Mouse (Mus musculus): Measurements from ENCODE around the gene Ptch2. TPM values are rescaled to one million over a fixed set of nuclear protein-coding genes. Genes with fewer than 3 reads are reported as not detected.
A peak's percentile ranks its signal among the peaks of the same experiment; 100 is the strongest.

The Ptch2 gene
- polyA plus RNA-seq, 1 experiment from 2014 or later: 2.4 TPM

DNA sequence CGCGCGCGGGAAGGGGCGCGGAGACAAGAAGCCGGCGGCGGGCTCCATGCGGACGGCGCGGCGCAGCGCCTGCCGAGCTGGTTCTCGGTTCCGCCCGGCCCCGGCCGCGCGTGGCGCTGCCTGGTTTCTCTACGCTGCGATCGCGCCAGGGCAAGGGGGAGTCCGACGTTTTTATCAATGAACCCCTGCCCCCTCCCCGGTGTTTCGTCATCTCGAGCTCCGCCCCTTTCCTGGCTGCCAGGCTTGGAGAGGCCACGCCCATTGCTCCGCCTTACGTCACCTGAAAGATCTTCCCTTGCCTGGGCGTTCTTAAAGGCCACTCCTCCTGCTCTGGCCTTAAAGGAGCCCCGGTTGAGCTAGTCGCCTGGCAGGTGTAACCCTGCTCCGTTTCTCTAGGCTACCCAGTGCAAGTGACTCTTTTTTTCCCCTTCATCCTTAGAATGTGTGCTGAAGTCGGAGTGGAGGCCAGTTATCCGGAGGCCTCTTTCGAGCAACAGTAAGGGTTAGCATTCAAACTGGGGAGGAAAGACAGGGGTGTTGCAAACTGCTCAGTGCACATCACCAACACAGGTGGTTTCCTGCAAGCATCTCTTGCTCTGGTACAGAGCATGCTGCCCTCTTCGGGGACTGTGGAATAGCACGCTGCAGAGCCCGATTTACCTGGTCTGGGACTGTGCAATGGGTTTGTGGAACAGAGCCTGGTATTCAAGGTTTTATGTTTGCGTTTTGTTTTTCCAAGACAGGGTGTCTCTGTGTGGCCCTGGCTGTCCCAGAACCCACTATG, 38.1 kb downstream of the Ptch2 start, which contains the start of gene Plk3:
Gene Plk3 (minus strand): TSS at position 147 of the 784 bp plus-strand sequence.
- peak within 1 kb of the TSS; percentile 86 for H3K4me3 ChIP-seq (ENCODE audit: low read depth, low read length)
- peak within 1 kb of the TSS; percentile 73 for H3K9ac ChIP-seq (ENCODE audit: low read depth, low read length)
- WGBS (ENCODE audit: insufficient replicate concordance): 2% methylated on average over 48 of the region's 48 CpGs
- H3K27ac ChIP-seq (ENCODE audit: low read depth, low read length): no peak within 1 kb of the TSS
- H3K36me3 ChIP-seq (ENCODE audit: control insufficient read depth, insufficient read depth, low read length): no peaks in the 10 kb centered on the region
- peaks cover 8% of the 10 kb centered on the region; the same call in 1 of the 2 replicates for H3K4me1 ChIP-seq (ENCODE audit: control insufficient read depth, insufficient read depth, low read length)
- no peaks in the 10 kb centered on the region for H3K9me3 ChIP-seq (replicated peaks; ENCODE audit: control insufficient read depth, low read length)
- ATAC-seq (replicated peaks; ENCODE audit: insufficient number of reproducible peaks, low FRiP score, low TSS enrichment): peak; percentile 84
- H3K27me3 ChIP-seq (ENCODE audit: control insufficient read depth, insufficient read depth, low read length): peaks cover 27% of the 10 kb centered on the region
- peak within 1 kb of the TSS; percentile 99 for H3K4me2 ChIP-seq

- peak overlapping the region; percentile 99 for H3K4me2 ChIP-seq
- peaks cover 27% of the 10 kb centered on the region for H3K27me3 ChIP-seq (ENCODE audit: control insufficient read depth, insufficient read depth, low read length)
- H3K4me1 ChIP-seq (ENCODE audit: control insufficient read depth, insufficient read depth, low read length): peaks cover 8% of the 10 kb centered on the region; the same call in 1 of the 2 replicates
- no peak overlapping the region; the same call in 1 of the 2 replicates for H3K4me3 ChIP-seq (ENCODE audit: low read depth, low read length)
- 34% methylated on average over 2 of the region's 2 CpGs for WGBS (ENCODE audit: insufficient replicate concordance)
- H3K36me3 ChIP-seq (ENCODE audit: control insufficient read depth, insufficient read depth, low read length): no peaks in the 10 kb centered on the region
- H3K9me3 ChIP-seq (replicated peaks; ENCODE audit: control insufficient read depth, low read length): no peaks in the 10 kb centered on the region
- H3K27ac ChIP-seq (ENCODE audit: low read depth, low read length): no peak overlapping the region
- H3K9ac ChIP-seq (ENCODE audit: low read depth, low read length): peak overlapping the region; percentile 65; the same call in 1 of the 2 replicates
- no peak for ATAC-seq (replicated peaks; ENCODE audit: insufficient number of reproducible peaks, low FRiP score, low TSS enrichment)
Observed at GRCm38 (mm10) chr4:117134601-117134995, 38.7 kb downstream of the Ptch2 start.

DNA sequence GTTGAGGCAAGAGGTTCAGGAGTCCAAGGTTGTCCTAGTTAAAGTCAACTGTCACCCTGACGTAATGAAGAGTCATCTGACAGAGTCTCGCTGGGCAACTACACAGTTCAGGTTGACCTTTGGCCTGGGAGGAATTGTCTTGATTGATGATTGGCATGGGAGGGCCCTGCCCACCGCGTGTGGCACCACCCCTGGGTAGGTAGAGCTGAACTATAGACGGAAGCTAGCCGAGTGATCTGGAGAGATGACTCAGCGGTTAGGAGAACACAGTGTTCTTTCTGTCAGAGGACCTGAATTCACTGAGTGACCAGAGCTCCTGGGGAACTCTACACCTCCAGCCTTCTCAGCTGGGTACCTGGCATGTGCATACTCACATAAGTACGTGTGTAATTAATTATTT, 40.2 kb downstream of the Ptch2 start:
- peaks cover 8% of the 10 kb centered on the region; the same call in 1 of the 2 replicates for H3K4me1 ChIP-seq (ENCODE audit: control insufficient read depth, insufficient read depth, low read length)
- no peak overlapping the region for H3K27ac ChIP-seq (ENCODE audit: low read depth, low read length)
- no peaks in the 10 kb centered on the region for H3K36me3 ChIP-seq (ENCODE audit: control insufficient read depth, insufficient read depth, low read length)
- no peak overlapping the region for H3K4me3 ChIP-seq (ENCODE audit: low read depth, low read length)
- no peaks in the 10 kb centered on the region for H3K9me3 ChIP-seq (replicated peaks; ENCODE audit: control insufficient read depth, low read length)
- H3K9ac ChIP-seq (ENCODE audit: low read depth, low read length): no peak overlapping the region
- no peak overlapping the region for H3K4me2 ChIP-seq
- H3K27me3 ChIP-seq (ENCODE audit: control insufficient read depth, insufficient read depth, low read length): peaks cover 24% of the 10 kb centered on the region
- WGBS (ENCODE audit: insufficient replicate concordance): 31% methylated on average over 8 of the region's 8 CpGs
- ATAC-seq (replicated peaks; ENCODE audit: insufficient number of reproducible peaks, low FRiP score, low TSS enrichment): no peak

- H3K9me3 ChIP-seq (replicated peaks; ENCODE audit: control insufficient read depth, low read length): no peaks in the 10 kb centered on the region
- no peak overlapping the region for H3K9ac ChIP-seq (ENCODE audit: low read depth, low read length)
- no peak overlapping the region for H3K27ac ChIP-seq (ENCODE audit: low read depth, low read length)
- 55% methylated on average over 16 of the region's 17 CpGs for WGBS (ENCODE audit: insufficient replicate concordance)
- no peak overlapping the region for H3K4me3 ChIP-seq (ENCODE audit: low read depth, low read length)
- peaks cover 5% of the 10 kb centered on the region; the same call in 1 of the 2 replicates for H3K4me1 ChIP-seq (ENCODE audit: control insufficient read depth, insufficient read depth, low read length)
- no peaks in the 10 kb centered on the region for H3K36me3 ChIP-seq (ENCODE audit: control insufficient read depth, insufficient read depth, low read length)
- ATAC-seq (replicated peaks; ENCODE audit: insufficient number of reproducible peaks, low FRiP score, low TSS enrichment): no peak
- H3K4me2 ChIP-seq: no peak overlapping the region
- 0 out of 2 replicates have a peak, but pooled peaks cover under 1% of the 10 kb centered on the region for H3K27me3 ChIP-seq (ENCODE audit: control insufficient read depth, insufficient read depth, low read length)
Observed at GRCm38 (mm10) chr4:117138295-117139216, 42.7 kb downstream of the Ptch2 start.

- no peak overlapping the region for H3K9ac ChIP-seq (ENCODE audit: low read depth, low read length)
- H3K27me3 ChIP-seq (ENCODE audit: control insufficient read depth, insufficient read depth, low read length): no peaks in the 10 kb centered on the region
- ATAC-seq (replicated peaks; ENCODE audit: insufficient number of reproducible peaks, low FRiP score, low TSS enrichment): no peak
- no peak overlapping the region for H3K4me2 ChIP-seq
- no peaks in the 10 kb centered on the region for H3K9me3 ChIP-seq (replicated peaks; ENCODE audit: control insufficient read depth, low read length)
- 4% methylated on average over 2 of the region's 2 CpGs for WGBS (ENCODE audit: insufficient replicate concordance)
- peaks cover 3% of the 10 kb centered on the region; the same call in 1 of the 2 replicates for H3K4me1 ChIP-seq (ENCODE audit: control insufficient read depth, insufficient read depth, low read length)
- no peak overlapping the region for H3K27ac ChIP-seq (ENCODE audit: low read depth, low read length)
- no peaks in the 10 kb centered on the region for H3K36me3 ChIP-seq (ENCODE audit: control insufficient read depth, insufficient read depth, low read length)
- no peak overlapping the region for H3K4me3 ChIP-seq (ENCODE audit: low read depth, low read length)
Observed at GRCm38 (mm10) chr4:117139217-117139612, 43.3 kb downstream of the Ptch2 start.

DNA sequence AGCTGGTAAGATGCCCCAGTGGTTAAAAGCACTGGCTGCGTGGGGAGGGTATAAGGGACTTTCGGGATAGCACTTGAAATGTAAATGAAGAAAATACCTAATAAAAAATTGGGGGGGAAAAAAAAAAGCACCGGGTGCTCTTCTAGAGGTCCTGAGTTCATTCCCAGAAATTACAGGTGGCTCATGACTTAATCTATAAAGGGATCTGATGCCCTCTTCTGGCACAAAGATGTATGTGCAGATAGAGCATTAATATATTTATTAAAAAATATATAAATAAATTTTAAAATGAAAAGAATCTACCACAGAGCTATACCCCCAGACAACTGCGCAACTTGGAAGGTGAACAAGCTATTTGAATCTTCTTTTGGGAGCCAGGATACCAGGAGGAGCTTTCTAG, 44.7 kb downstream of the Ptch2 start:
- Histone ChIP-seq H3K9ac (ENCODE audit: low read depth, low read length) (no peak overlapping the region), H3K4me1 (ENCODE audit: control insufficient read depth, insufficient read depth, low read length) (no peaks in the 10 kb centered on the region), H3K4me2 (no peak overlapping the region), H3K27me3 (ENCODE audit: control insufficient read depth, insufficient read depth, low read length) (no peaks in the 10 kb centered on the region), H3K36me3 (ENCODE audit: control insufficient read depth, insufficient read depth, low read length) (no peaks in the 10 kb centered on the region), H3K4me3 (ENCODE audit: low read depth, low read length) (no peak overlapping the region), H3K27ac (ENCODE audit: low read depth, low read length) (no peak overlapping the region), H3K9me3 (replicated peaks; ENCODE audit: control insufficient read depth, low read length) (no peaks in the 10 kb centered on the region)
- ATAC-seq (replicated peaks; ENCODE audit: insufficient number of reproducible peaks, low FRiP score, low TSS enrichment): no peak
- 46% methylated on average over 4 of the region's 4 CpGs for WGBS (ENCODE audit: insufficient replicate concordance)

DNA sequence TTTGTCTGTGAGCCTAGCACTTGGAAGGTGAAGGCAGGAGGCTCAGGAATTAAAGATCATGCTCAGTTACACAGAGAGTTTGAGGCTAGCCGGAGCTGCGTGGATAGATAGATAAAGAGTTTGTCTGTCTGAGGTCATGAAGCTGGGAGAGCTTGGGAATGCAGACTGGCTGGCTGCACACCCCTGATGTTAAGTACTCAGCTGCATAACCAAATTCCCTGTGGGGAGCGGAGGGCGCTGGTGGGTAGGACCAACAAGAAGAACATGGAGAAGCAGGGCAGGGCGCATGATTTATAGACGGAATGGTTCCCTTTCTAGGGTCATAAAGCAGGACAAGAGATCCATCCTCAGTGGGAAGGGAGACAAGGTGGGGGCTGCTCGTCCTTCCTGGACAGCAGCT, 47.1 kb downstream of the Ptch2 start:
- no peaks in the 10 kb centered on the region for H3K9me3 ChIP-seq (replicated peaks; ENCODE audit: control insufficient read depth, low read length)
- H3K4me1 ChIP-seq (ENCODE audit: control insufficient read depth, insufficient read depth, low read length): no peaks in the 10 kb centered on the region
- ATAC-seq (replicated peaks; ENCODE audit: insufficient number of reproducible peaks, low FRiP score, low TSS enrichment): no peak
- no peak overlapping the region for H3K9ac ChIP-seq (ENCODE audit: low read depth, low read length)
- H3K4me2 ChIP-seq: no peak overlapping the region
- no peaks in the 10 kb centered on the region for H3K27me3 ChIP-seq (ENCODE audit: control insufficient read depth, insufficient read depth, low read length)
- WGBS (ENCODE audit: insufficient replicate concordance): 50% methylated on average over 7 of the region's 7 CpGs
- no peak overlapping the region for H3K27ac ChIP-seq (ENCODE audit: low read depth, low read length)
- H3K36me3 ChIP-seq (ENCODE audit: control insufficient read depth, insufficient read depth, low read length): no peaks in the 10 kb centered on the region
- no peak overlapping the region for H3K4me3 ChIP-seq (ENCODE audit: low read depth, low read length)

GRCm38 (mm10) chr4:117145248-117145647, 49.4 kb downstream of the Ptch2 start:
- no peak for ATAC-seq (replicated peaks; ENCODE audit: insufficient number of reproducible peaks, low FRiP score, low TSS enrichment)
- Histone ChIP-seq H3K36me3 (ENCODE audit: control insufficient read depth, insufficient read depth, low read length) (peaks cover 2% of the 10 kb centered on the region), H3K9me3 (replicated peaks; ENCODE audit: control insufficient read depth, low read length) (no peaks in the 10 kb centered on the region), H3K4me3 (ENCODE audit: low read depth, low read length) (no peak overlapping the region), H3K27ac (ENCODE audit: low read depth, low read length) (no peak overlapping the region), H3K27me3 (ENCODE audit: control insufficient read depth, insufficient read depth, low read length) (no peaks in the 10 kb centered on the region), H3K4me2 (no peak overlapping the region), H3K9ac (ENCODE audit: low read depth, low read length) (no peak overlapping the region), H3K4me1 (ENCODE audit: control insufficient read depth, insufficient read depth, low read length) (no peaks in the 10 kb centered on the region)
- 92% methylated on average over 13 of the region's 13 CpGs for WGBS (ENCODE audit: insufficient replicate concordance)

Measured in heart, embryonic 11.5 days (tissue).